Mouse (Mus musculus): ENCODE data around the gene Cbl.

- TF ChIP-seq CTCF (IDR thresholded peaks at IDR 0.05; ENCODE audit: low read depth, low read length) (no peak), TAL1 (conservative IDR thresholded peaks at IDR 0.05; ENCODE audit: low read depth, low read length) (no peak), GATA1 (IDR thresholded peaks at IDR 0.05; ENCODE audit: borderline replicate concordance, low read length) (no peak), GATA2 (IDR thresholded peaks at IDR 0.05; ENCODE audit: borderline replicate concordance, low read depth, low read length) (no peak)
Measured at GRCm38 (mm10) chr9:44241418-44241817, 7.6 kb upstream of the Cbl start.
